Comparison of ENCODE assay signal across 12 mouse cellular contexts in genomic region chr12:17733114-17733904, GRCm38 (mm10). TPM values are rescaled to one million over a fixed set of nuclear protein-coding genes. Genes with fewer than 3 reads are reported as not detected.
DNase-seq lines count a peak whose midpoint lies in the region; ATAC-seq and TF ChIP-seq lines count a peak whose summit lies in the region.
"Had no signal": no experiment of that assay in that cellular context is flagged by ENCODE, and none has a peak within 500 bp of the region (broad histone marks: within the 10 kb centered on the region; RNA-seq: fewer than 3 reads in every experiment).

No protein-coding gene starts in this region.

- no peaks in the 10 kb centered on the region for H3K27me3 ChIP-seq in kidney, adult 2 months (replicated peaks; ENCODE audit: control insufficient read depth, insufficient read depth, low read length)
- no peaks in the 10 kb centered on the region for H3K27me3 ChIP-seq in embryonic facial prominence, embryonic 11.5 days (ENCODE audit: control insufficient read depth, insufficient read depth, low read length)
- no peaks in the 10 kb centered on the region for H3K27me3 ChIP-seq in limb, embryonic 13.5 days
- H3K27me3 ChIP-seq: neural tube, embryonic 12.5 days had no signal

- peaks cover 37% of the 10 kb centered on the region for H3K4me1 ChIP-seq in kidney, adult 2 months (ENCODE audit: control insufficient read depth, insufficient read depth, low read length)
- H3K4me1 ChIP-seq in embryonic facial prominence, embryonic 11.5 days (ENCODE audit: control insufficient read depth, insufficient read depth, low read length): no peaks in the 10 kb centered on the region; the same call in 1 of the 2 replicates
- H3K4me1 ChIP-seq in limb, embryonic 13.5 days: peaks cover 42% of the 10 kb centered on the region
- H3K4me1 ChIP-seq: neural tube, embryonic 12.5 days had no signal

- H3K4me2 ChIP-seq in embryonic facial prominence, embryonic 11.5 days (ENCODE audit: low read depth, low read length): no peak overlapping the region
- no peak overlapping the region for H3K4me2 ChIP-seq in limb, embryonic 13.5 days (replicated peaks)
- H3K4me2 ChIP-seq: neural tube, embryonic 12.5 days had no signal

- 41% methylated on average over 6 of the region's 6 CpGs for WGBS in kidney, adult 2 months
- 35% methylated on average over 6 of the region's 6 CpGs for WGBS in embryonic facial prominence, embryonic 11.5 days
- 32% methylated on average over 6 of the region's 6 CpGs for WGBS in limb, embryonic 13.5 days

- no peak overlapping the region for H3K9ac ChIP-seq in embryonic facial prominence, embryonic 11.5 days (replicated peaks; ENCODE audit: low read length)
- H3K9ac ChIP-seq in limb, embryonic 13.5 days: no peak overlapping the region; the same call in 1 of the 2 replicates
- H3K9ac ChIP-seq: liver, embryonic 14.5 days; neural tube, embryonic 12.5 days had no signal

- H3K36me3 ChIP-seq in kidney, adult 2 months (ENCODE audit: control insufficient read depth, insufficient read depth, low read length): no peaks in the 10 kb centered on the region
- H3K36me3 ChIP-seq in embryonic facial prominence, embryonic 11.5 days (replicated peaks; ENCODE audit: control insufficient read depth, insufficient read depth, low read depth, low read length): no peaks in the 10 kb centered on the region
- H3K36me3 ChIP-seq in limb, embryonic 13.5 days: no peaks in the 10 kb centered on the region
- H3K36me3 ChIP-seq: neural tube, embryonic 12.5 days had no signal

- H3K9me3 ChIP-seq in embryonic facial prominence, embryonic 11.5 days (replicated peaks; ENCODE audit: control insufficient read depth, low read length): no peaks in the 10 kb centered on the region
- H3K9me3 ChIP-seq in limb, embryonic 13.5 days: no peaks in the 10 kb centered on the region
- H3K9me3 ChIP-seq: neural tube, embryonic 12.5 days had no signal

- no peak for TF ChIP-seq POLR2A in kidney, adult 2 months (IDR thresholded peaks at IDR 0.05; ENCODE audit: low read depth, low read length)

- peak; percentile 16; the same call in 1 of the 2 replicates for ATAC-seq in cerebellum, adult (ENCODE audit: insufficient number of reproducible peaks, low FRiP score, low TSS enrichment)
- peak; percentile 57; the same call in 1 of the 2 replicates for ATAC-seq in embryonic facial prominence, embryonic 11.5 days (replicated peaks; ENCODE audit: insufficient number of reproducible peaks, low FRiP score, low TSS enrichment, low read depth)
- ATAC-seq in limb, embryonic 13.5 days (ENCODE audit: low FRiP score, low read depth): peak; percentile 66
- no peak for ATAC-seq in CD4-positive, CD25-positive, alpha-beta regulatory T cell, adult 4 months
- ATAC-seq in megakaryocyte, adult 5-6 weeks (ENCODE audit: poor library complexity, severe bottlenecking): no peak
- ATAC-seq: inflammation-experienced regulatory T-cells, adult 6 months had no signal

- no peak for DNase-seq in cerebellum, adult 8-10 months
- DNase-seq in kidney, adult 2 months: peak; percentile 36
- DNase-seq in kidney, postnatal 14 days: no peak
- peak; percentile 52 for DNase-seq in embryonic facial prominence, embryonic 11.5 days (ENCODE audit: low spot score)
- DNase-seq: spleen, adult 18-20 months had no signal

- H3K27ac ChIP-seq in kidney, adult 2 months (ENCODE audit: insufficient read depth, low read depth, low read length): peak overlapping the region; percentile 13
- H3K27ac ChIP-seq in embryonic facial prominence, embryonic 11.5 days (replicated peaks; ENCODE audit: low read depth, low read length): 0 out of 2 replicates have a peak overlapping the region, but pooled peaks have one; percentile 52
- H3K27ac ChIP-seq in limb, embryonic 13.5 days: peak overlapping the region; percentile 75
- H3K27ac ChIP-seq: liver, embryonic 14.5 days; neural tube, embryonic 12.5 days had no signal

- TF ChIP-seq CTCF in kidney, adult 2 months (conservative IDR thresholded peaks at IDR 0.05; ENCODE audit: insufficient read depth, insufficient read length, low read depth, low read length): no peak

- H3K4me3 ChIP-seq in kidney, adult 2 months (ENCODE audit: insufficient read depth, low read depth, low read length): no peak overlapping the region
- no peak overlapping the region for H3K4me3 ChIP-seq in embryonic facial prominence, embryonic 11.5 days (ENCODE audit: low read depth, low read length)
- H3K4me3 ChIP-seq in limb, embryonic 13.5 days: no peak overlapping the region
- H3K4me3 ChIP-seq: neural tube, embryonic 12.5 days had no signal

RNA-seq across cellular contexts. Expression of gene Hpcal1, which starts 42.7 kb away (rescaled TPM):
- 128 and 144 TPM in 2 replicates for polyA plus RNA-seq in kidney, adult 2 months (2012; rRNA removed)
- polyA plus RNA-seq in embryonic facial prominence, embryonic 11.5 days (2014; fragmentation: Nextera tagmentation; extraction: Ambion mirVana): 35.1 and 43.4 TPM in 2 replicates
- polyA plus RNA-seq in limb, embryonic 13.5 days (2015; fragmentation: Nextera tagmentation; extraction: Ambion mirVana): 29.4 and 33.4 TPM in 2 replicates
- polyA plus RNA-seq in CD4-positive, CD25-positive, alpha-beta regulatory T cell, adult 4 months (2017; shearing (Covaris generic)): 10 to 100 TPM; 71.5 to 87.9 TPM
- total RNA-seq in megakaryocyte, adult 5-6 weeks (2015): 182 and 187 TPM in 2 replicates
- total RNA-seq in megakaryocyte, adult 5-6 weeks (2017): 63.8 and 76.0 TPM in 2 replicates

Comparison
In these comparisons a context has a peak if more than half of its experiments do, and no peak if none do; other contexts are left out.
1. DNase-seq: peak in kidney, adult 2 months (single experiment) and embryonic facial prominence, embryonic 11.5 days (single experiment); none in cerebellum, adult 8-10 months (single experiment) and kidney, postnatal 14 days (single experiment).
2. ATAC-seq: peak in cerebellum, adult (single experiment), embryonic facial prominence, embryonic 11.5 days (single experiment) and limb, embryonic 13.5 days (single experiment); none in CD4-positive, CD25-positive, alpha-beta regulatory T cell, adult 4 months (single experiment) and megakaryocyte, adult 5-6 weeks (single experiment).
3. H3K27ac ChIP-seq: peak in every context shown above with its lines; median percentile 75 in limb, embryonic 13.5 days; 52 in embryonic facial prominence, embryonic 11.5 days; 13 in kidney, adult 2 months.